Mouse (Mus musculus) heart, adult 2 months (tissue): ENCODE measurements around the gene Akap2.

Experiments
- CTCF ChIP-seq: fragments of 200-600 bp; IDR thresholded peaks from 2 replicates; pipeline ENCODE4 v1.8.1; 2022; ENCODE audit warnings: antibody characterized with exemption, mild to moderate bottlenecking, moderate library complexity
- EP300 ChIP-seq: fragments of 200-500 bp; IDR thresholded peaks from 2 replicates; pipeline ENCODE4 v1.6.1; 2011; ENCODE audit warnings: low read depth, low read length, control low read depth; ENCODE audit not compliant: insufficient read depth
- POLR2A ChIP-seq: fragments of 200-500 bp; IDR thresholded peaks from 2 replicates; pipeline ENCODE4 v1.6.1; 2011; ENCODE audit warnings: mild to moderate bottlenecking, low read depth, low read length, control low read depth; ENCODE audit not compliant: insufficient read depth

GRCm38 (mm10) chr4:57681511-57681910, 35.9 kb upstream of the Akap2 start:
- TF ChIP-seq CTCF (no peak), POLR2A (peak; percentile 68), EP300 (peak; percentile 77; the same call in 1 of the 2 replicates)
